Mouse (Mus musculus) stomach, postnatal 0 days (tissue): ENCODE data around the gene Iqcf3. TPM values are rescaled to one million over a fixed set of nuclear protein-coding genes. Genes with fewer than 3 reads are reported as not detected.

ENCODE experiments used
- ATAC-seq: fragments of 200-750 bp; cut with Nextera tagmentation; 2 replicates; pipeline ENCODE4 v1.8.0; 2017; ENCODE audit not compliant: low FRiP score, low TSS enrichment
- DNase-seq: peaks from one replicate; pipeline ENCODE4 v3.0.0-alpha.2; 2016; ENCODE audit warnings: low spot score
- H3K27ac ChIP-seq: fragments of 300-500 bp; sonication (generic); replicated peaks from 2 replicates; pipeline ENCODE4 v1.5.1; 2014; ENCODE audit warnings: mild to moderate bottlenecking, control low read depth
- H3K27me3 ChIP-seq: fragments of 300-500 bp; sonication (generic); 2 replicates; pipeline ENCODE4 v1.6.1; 2014; ENCODE audit warnings: low read length; ENCODE audit not compliant: control insufficient read depth, insufficient read depth
- H3K36me3 ChIP-seq: fragments of 300-500 bp; sonication (generic); 2 replicates; pipeline ENCODE4 v1.6.1; 2014; ENCODE audit warnings: low read length, mixed read lengths; ENCODE audit not compliant: control insufficient read depth, insufficient read depth
- H3K4me1 ChIP-seq: fragments of 300-500 bp; sonication (generic); replicated peaks from 2 replicates; pipeline ENCODE4 v1.6.1; 2014; ENCODE audit warnings: antibody characterized with exemption; ENCODE audit not compliant: control insufficient read depth, insufficient read depth
- H3K4me2 ChIP-seq: fragments of 300-500 bp; sonication (generic); replicated peaks from 2 replicates; pipeline ENCODE4 v1.6.1; 2014; ENCODE audit warnings: low read depth, mild to moderate bottlenecking, control low read depth, moderate library complexity
- H3K4me3 ChIP-seq: fragments of 300-500 bp; sonication (generic); 2 replicates; pipeline ENCODE4 v1.5.1; 2014; ENCODE audit warnings: low read depth, low read length, control low read depth
- H3K9ac ChIP-seq: fragments of 300-500 bp; sonication (generic); 2 replicates; pipeline ENCODE4 v1.6.1; 2014; ENCODE audit warnings: mild to moderate bottlenecking, low read length, control low read depth, mixed read lengths
- H3K9me3 ChIP-seq: fragments of 300-500 bp; sonication (generic); 2 replicates; pipeline ENCODE4 v1.6.1; 2016; ENCODE audit warnings: low read length; ENCODE audit not compliant: control insufficient read depth
- CTCF ChIP-seq: IDR thresholded peaks from 2 replicates; pipeline ENCODE4 v1.5.1; 2016; ENCODE audit warnings: antibody characterized with exemption, low read depth, mild to moderate bottlenecking, moderate library complexity
- EP300 ChIP-seq: optimal IDR thresholded peaks from 2 replicates; pipeline ENCODE3; 2016; ENCODE audit warnings: antibody characterized with exemption
- WGBS: fragments of 180-500 bp; shearing (Covaris S2); extraction: QIAGEN DNeasy Blood & Tissue Kit; methylation state at CpG from one replicate; pipeline ENCODE4 v1.1.7; 2014; 5-methylcytosine and 5-hydroxymethylcytosine counted together
- polyA plus RNA-seq: library from polyadenylated mRNA; unstranded; fragments of >200 nt; fragmentation: Nextera tagmentation; extraction: Ambion mirVana; gene quantifications from 2 replicates; pipeline ENCODE4 v1.2.1, GENCODE M21; 2015

The Iqcf3 gene
- polyA plus RNA-seq, 1 experiment from 2014 or later, result not detected

DNA sequence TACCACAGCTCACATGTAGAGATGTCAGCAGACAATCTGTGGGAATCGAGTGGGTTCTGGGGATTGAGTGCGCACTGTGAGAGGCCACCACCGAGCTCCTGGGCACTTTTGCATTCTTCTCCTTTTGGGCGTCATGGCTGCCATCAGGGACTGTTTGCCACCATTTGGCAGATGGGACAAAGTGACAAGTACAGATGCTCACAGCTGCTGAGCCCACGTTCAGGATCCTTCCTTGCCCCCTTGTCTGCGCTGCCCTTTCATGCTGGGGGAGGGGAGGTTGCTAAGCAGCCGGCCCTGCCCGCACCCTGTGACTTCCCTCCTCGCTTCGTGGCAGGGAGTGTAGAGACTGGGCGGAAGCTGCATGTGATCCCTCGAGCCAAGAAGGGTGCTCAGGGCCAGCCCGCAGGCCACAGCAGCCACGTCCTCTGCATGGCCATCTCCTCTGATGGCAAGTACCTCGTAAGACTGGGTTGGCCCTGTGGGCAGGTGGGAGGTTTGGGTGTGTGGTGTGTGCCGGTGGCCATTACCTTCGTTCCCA, 78.8 kb downstream of the Iqcf3 start:
- no peaks in the 10 kb centered on the region for H3K27me3 ChIP-seq
- H3K36me3 ChIP-seq, result peaks cover 11% of the 10 kb centered on the region; the same call in 1 of the 2 replicates
- DNase-seq (no peak), ATAC-seq (no peak)
- H3K9me3 ChIP-seq, result no peaks in the 10 kb centered on the region
- no peak overlapping the region for H3K4me3 ChIP-seq
- H3K9ac ChIP-seq, result no peak overlapping the region
- no peak overlapping the region for H3K4me2 ChIP-seq
- no peaks in the 10 kb centered on the region; the same call in 1 of the 2 replicates for H3K4me1 ChIP-seq
- 87% methylated on average over 17 of the region's 17 CpGs for WGBS
- H3K27ac ChIP-seq, result no peak overlapping the region
- TF ChIP-seq EP300 (no peak), CTCF (no peak)

DNA sequence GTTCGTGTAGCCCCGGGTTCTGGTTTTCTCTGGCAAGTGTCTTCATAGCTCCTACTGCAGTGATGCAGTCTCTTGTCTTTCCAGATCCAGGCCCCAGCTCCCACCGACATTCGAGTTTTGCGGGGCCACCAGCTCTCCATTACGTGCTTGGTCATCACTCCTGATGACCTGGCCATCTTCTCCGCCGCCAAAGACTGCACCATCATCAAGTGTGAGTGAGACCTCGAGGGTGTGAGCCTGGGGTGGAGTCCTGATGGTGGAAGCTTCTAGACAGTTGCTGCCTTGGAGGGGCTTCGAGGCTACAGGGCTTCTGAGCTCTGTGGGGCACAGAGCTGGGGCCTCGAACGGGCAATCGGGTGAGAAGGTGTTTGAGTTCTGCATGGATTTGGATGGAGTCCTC, 79.8 kb downstream of the Iqcf3 start:
- Histone ChIP-seq H3K9ac (no peak overlapping the region), H3K4me1 (no peaks in the 10 kb centered on the region; the same call in 1 of the 2 replicates), H3K4me3 (no peak overlapping the region), H3K27me3 (no peaks in the 10 kb centered on the region), H3K27ac (no peak overlapping the region), H3K36me3 (peaks cover 11% of the 10 kb centered on the region; the same call in 1 of the 2 replicates), H3K4me2 (no peak overlapping the region), H3K9me3 (no peaks in the 10 kb centered on the region)
- no peak for ATAC-seq
- 94% methylated on average over 13 of the region's 13 CpGs for WGBS
- DNase-seq, result no peak
- TF ChIP-seq CTCF (no peak), EP300 (no peak)

DNA sequence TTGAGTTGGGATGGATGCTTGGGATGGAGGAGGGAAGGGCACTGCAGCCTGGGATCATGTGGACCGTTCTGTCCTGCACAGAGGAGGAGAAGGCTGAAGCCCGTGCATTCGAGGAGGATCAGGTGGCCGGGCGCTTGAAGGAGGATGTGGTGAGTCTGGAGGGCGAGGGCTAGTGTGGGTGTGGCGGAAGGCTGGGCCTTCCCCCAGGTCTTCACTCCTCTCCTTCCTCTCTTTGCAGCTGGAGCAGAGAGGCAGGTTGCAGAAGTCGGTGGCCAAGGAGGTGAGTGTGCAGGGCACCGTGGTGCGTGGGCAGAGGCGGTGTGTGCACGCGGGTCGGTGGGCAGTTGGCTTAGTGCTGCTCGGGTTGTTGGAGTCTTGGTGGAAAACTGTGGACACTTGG, 80.4 kb downstream of the Iqcf3 start:
- H3K9me3 ChIP-seq, result no peaks in the 10 kb centered on the region
- no peak overlapping the region for H3K4me3 ChIP-seq
- TF ChIP-seq EP300, result no peak
- no peak for TF ChIP-seq CTCF
- H3K4me2 ChIP-seq, result no peak overlapping the region
- no peak overlapping the region for H3K9ac ChIP-seq
- ATAC-seq (no peak), DNase-seq (no peak)
- no peak overlapping the region for H3K27ac ChIP-seq
- H3K4me1 ChIP-seq, result no peaks in the 10 kb centered on the region; the same call in 1 of the 2 replicates
- 93% methylated on average over 15 of the region's 15 CpGs for WGBS
- no peaks in the 10 kb centered on the region for H3K27me3 ChIP-seq
- peaks cover 11% of the 10 kb centered on the region; the same call in 1 of the 2 replicates for H3K36me3 ChIP-seq

DNA sequence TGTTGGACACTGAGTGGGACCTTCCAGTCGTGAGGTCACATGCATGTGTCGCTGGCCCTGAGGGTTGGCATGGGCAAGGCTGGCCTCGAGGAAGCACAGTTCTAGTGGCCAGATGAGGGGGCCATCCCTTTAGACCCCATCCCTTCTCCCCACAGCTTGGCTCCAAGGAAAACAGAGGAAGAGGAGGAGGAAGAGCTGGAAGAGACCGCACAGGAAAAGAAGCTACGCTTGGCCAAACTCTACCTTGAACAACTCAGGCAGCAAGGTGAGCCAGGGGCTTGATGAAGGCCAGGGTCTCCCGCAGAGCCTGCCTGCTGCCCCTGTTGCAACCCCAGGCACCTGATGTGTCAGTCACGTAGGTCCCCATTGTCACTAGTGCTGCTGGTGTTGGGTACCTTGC, 80.9 kb downstream of the Iqcf3 start:
- H3K36me3 ChIP-seq, result peaks cover 11% of the 10 kb centered on the region; the same call in 1 of the 2 replicates
- H3K4me3 ChIP-seq, result no peak overlapping the region
- WGBS, result 95% methylated on average over 7 of the region's 7 CpGs
- no peak overlapping the region for H3K27ac ChIP-seq
- no peak for TF ChIP-seq EP300
- no peak for TF ChIP-seq CTCF
- DNase-seq (no peak), ATAC-seq (no peak)
- H3K9me3 ChIP-seq, result no peaks in the 10 kb centered on the region
- H3K9ac ChIP-seq, result no peak overlapping the region
- no peaks in the 10 kb centered on the region for H3K27me3 ChIP-seq
- no peaks in the 10 kb centered on the region; the same call in 1 of the 2 replicates for H3K4me1 ChIP-seq
- H3K4me2 ChIP-seq, result no peak overlapping the region

DNA sequence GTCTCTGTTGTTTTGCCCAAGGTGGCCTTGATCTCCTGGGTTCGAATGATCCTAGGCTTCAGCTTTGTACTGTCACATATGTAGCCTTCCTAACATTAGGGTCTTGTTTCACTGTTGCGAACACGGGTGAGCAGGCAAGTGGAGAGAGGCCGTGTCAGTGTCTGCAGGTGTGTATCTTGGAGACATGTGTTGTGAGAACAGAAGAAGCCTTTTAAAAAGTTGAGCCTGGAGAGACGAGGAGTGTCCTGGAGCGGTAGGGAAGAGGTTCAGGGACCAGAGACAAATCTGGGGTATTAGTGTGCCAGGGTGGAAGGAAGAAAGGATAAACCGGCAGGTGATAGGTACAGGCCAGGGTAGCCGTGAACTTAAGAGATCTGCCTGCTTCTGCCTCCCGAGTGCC, 83.3 kb downstream of the Iqcf3 start:
- H3K4me3 ChIP-seq, result peak overlapping the region; percentile 58
- peak overlapping the region; percentile 71 for H3K9ac ChIP-seq
- 77% methylated on average over 9 of the region's 9 CpGs for WGBS
- peaks cover 7% of the 10 kb centered on the region; the same call in 1 of the 2 replicates for H3K36me3 ChIP-seq
- ATAC-seq, result no peak
- no peak for DNase-seq
- no peak overlapping the region for H3K27ac ChIP-seq
- no peaks in the 10 kb centered on the region for H3K27me3 ChIP-seq
- H3K4me1 ChIP-seq, result peaks cover 4% of the 10 kb centered on the region; the same call in 1 of the 2 replicates
- no peak for TF ChIP-seq CTCF
- TF ChIP-seq EP300, result no peak
- peak overlapping the region; percentile 90 for H3K4me2 ChIP-seq
- H3K9me3 ChIP-seq, result no peaks in the 10 kb centered on the region

DNA sequence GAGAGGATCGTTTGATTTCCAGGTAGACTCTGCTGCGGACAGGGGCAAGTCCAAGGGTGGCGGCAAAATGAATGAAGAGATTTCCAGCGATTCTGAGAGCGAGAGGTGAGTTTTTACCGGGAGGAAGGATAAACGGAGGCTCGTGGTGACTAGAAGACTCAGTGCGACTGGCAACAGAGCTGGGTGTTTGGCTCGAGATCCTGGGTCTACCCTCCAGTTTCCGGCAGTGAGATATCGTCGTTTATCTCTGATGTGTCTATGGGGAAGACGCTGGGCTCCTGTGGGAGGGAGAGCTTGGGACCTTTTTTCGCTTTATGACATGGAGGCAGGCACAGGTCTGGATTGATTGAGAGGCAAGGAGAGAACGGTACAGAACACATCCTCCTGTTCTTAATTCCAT, 83.8 kb downstream of the Iqcf3 start:
- no peak for ATAC-seq
- Histone ChIP-seq H3K9ac (peak overlapping the region; percentile 71), H3K9me3 (no peaks in the 10 kb centered on the region), H3K4me2 (peak overlapping the region; percentile 90), H3K36me3 (peaks cover 3% of the 10 kb centered on the region; the same call in 1 of the 2 replicates), H3K4me3 (peak overlapping the region; percentile 58), H3K4me1 (peaks cover 4% of the 10 kb centered on the region; the same call in 1 of the 2 replicates), H3K27me3 (no peaks in the 10 kb centered on the region), H3K27ac (0 out of 2 replicates have a peak overlapping the region, but pooled peaks have one; percentile 40)
- TF ChIP-seq EP300 (no peak), CTCF (no peak)
- DNase-seq, result no peak
- 2% methylated on average over 16 of the region's 16 CpGs for WGBS
